Mouse (Mus musculus): ENCODE data around the gene Bcl2l1. TPM values are rescaled to one million over a fixed set of nuclear protein-coding genes. Genes with fewer than 3 reads are reported as not detected.

The Bcl2l1 gene
- total RNA-seq, 2 experiments from 2014 or later = 113 to 116 TPM

DNA sequence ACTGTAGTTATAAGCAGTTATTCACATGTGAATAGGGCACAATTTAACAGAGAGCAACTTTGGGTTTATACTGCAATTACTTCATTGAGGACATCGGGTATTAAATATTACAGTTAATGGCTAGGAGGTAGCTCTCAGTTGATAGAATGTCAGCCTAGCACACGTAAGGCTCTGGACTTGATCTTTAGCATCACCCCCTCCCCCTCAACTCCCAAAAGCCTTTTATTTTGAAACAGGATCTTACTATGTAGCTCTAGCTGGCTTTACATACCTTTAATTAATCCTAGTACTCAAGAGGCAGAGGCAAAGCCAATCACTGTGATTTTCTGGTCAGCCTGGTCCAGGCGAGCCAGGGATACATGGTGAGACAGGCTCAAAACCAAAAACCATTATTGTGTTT is 54.4 kb downstream of the Bcl2l1 start:
- DNase-seq = no peak
- intact Hi-C loops (cut with DNase I) = no loop called here

GRCm38 (mm10) chr2:152776435-152776834 is 55.1 kb downstream of the Bcl2l1 start:
- no peak for DNase-seq
- intact Hi-C loops (cut with DNase I) = no loop called here

GRCm38 (mm10) chr2:152776019-152776418 is 55.5 kb downstream of the Bcl2l1 start:
- intact Hi-C loops (cut with DNase I) = no loop called here
- no peak for DNase-seq

DNA sequence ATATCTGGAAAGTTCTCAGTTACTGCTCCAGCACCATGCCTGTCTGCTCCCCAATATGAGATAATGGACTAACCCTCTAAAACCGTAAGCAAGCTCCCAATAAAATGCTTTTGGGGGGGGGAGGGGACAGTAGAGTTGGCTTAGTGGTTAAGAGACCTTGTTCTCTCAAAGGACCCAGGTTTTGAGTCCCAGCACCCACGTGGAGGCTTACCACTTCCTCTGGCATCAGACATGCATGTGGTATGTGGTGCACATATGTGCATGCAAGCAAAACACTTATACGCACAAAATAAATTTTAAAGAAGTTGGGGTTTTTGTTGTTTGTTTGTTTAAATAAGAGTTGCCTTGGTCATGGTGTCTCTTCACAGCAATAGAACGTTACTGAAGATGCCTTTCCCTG is 56.2 kb downstream of the Bcl2l1 start:
- DNase-seq = no peak
- intact Hi-C loops (cut with DNase I) = no loop called here

GRCm38 (mm10) chr2:152772231-152772630 is 59.3 kb downstream of the Bcl2l1 start:
- intact Hi-C loops (cut with DNase I) = no loop called here
- no peak for DNase-seq

DNA sequence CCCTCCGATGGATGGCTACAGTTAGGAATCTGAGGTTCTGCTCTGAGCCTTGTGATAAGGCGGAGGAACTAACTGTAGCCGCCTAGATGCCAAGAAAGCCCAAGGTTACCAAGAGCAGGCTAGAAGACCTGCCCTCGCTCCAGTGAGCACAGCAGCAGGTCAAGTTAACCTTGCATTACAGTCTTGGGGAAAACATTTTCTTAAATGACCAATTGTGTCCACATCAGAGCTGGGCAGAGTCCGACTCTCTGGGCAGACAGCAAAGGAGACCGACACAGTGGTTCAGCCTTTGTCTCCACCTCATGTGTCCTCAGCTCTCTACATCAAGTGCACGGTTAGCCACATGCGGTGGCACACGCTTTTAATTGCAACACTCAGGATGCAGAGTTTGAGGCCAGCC is 60.0 kb downstream of the Bcl2l1 start:
- intact Hi-C loops (cut with DNase I) = no loop called here
- no peak for DNase-seq

- DNase-seq = no peak
- intact Hi-C loops (cut with DNase I) = loop anchor here (10.0 kb wide), 1 partner anchor 55 kb away; no protein-coding TSS in a partner anchor
Observed at GRCm38 (mm10) chr2:152769677-152770076, 61.9 kb downstream of the Bcl2l1 start.

DNA sequence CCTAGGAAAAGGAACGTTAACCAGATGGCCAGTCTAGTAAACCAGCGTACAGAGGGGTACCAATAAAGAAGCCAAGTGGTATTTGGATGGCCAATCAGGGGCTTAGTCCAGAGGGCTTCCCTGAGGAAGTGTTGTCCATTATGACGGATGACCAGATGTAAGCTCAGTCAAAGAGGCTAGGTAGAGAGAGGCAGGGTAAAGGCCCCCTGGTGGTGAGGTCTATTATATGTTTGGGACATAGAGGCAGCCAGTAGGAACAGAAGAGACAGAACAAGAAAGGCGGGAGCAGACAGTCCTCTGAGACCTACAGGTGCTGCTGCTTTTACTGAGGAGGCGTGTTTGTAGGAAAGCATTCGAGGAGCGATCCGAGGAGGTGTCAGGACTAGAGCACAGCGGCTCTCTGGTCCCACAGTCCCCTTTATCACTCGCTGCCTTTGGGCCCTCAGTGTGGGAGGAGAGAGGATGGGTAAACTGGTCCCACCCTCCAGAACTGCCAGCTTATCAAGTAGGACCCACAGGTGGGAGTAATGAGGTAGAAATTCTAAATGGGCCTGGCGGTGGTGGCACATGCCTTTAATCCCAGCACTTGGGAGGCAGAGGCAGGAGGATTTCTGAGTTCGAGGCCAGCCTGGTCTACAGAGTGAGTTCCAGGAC is 63.8 kb downstream of the Bcl2l1 start:
- intact Hi-C loops (cut with DNase I) = loop anchor here (10.0 kb wide), 1 partner anchor 57 kb away; no protein-coding TSS in a partner anchor
- peak; percentile 32 for DNase-seq

DNA sequence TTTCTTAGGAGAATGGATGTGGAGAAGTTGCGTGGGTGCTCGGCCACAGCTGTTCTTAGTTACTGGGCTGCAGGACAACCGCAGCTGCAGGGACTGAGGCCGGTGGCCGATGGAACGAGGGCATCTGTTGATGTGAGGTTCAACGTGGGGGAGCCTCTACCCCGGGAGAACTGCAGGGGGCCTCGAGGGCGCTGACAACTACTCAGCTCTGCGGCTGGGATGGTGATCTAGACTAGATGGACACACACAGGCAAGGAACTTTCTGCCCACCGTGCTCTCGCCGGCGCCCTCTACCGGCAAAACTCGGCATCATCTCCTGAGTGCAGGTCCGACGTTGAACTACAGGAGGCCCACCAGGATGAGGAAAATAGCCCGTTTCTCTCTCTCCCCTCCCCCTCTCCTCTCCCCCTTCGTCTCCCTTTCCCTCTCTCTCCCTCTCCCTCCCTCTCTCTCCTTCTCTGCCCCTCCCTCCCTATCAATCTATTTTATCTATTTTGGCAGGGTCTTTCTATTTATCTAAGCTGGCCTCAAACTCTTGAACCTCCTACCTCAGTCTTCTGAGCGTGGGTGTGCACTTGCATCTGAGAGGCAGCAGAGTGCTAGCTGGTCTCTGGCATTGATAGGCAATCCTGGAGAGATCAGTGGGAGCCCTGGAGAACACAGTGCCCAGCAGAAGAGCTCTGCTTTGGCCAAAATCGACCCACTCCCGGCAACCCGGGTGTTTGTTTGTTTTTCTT is 65.0 kb downstream of the Bcl2l1 start:
- intact Hi-C loops (cut with DNase I) = loop anchor here (10.0 kb wide), 1 partner anchor 58 kb away; no protein-coding TSS in a partner anchor
- peak; percentile 90 for DNase-seq

DNA sequence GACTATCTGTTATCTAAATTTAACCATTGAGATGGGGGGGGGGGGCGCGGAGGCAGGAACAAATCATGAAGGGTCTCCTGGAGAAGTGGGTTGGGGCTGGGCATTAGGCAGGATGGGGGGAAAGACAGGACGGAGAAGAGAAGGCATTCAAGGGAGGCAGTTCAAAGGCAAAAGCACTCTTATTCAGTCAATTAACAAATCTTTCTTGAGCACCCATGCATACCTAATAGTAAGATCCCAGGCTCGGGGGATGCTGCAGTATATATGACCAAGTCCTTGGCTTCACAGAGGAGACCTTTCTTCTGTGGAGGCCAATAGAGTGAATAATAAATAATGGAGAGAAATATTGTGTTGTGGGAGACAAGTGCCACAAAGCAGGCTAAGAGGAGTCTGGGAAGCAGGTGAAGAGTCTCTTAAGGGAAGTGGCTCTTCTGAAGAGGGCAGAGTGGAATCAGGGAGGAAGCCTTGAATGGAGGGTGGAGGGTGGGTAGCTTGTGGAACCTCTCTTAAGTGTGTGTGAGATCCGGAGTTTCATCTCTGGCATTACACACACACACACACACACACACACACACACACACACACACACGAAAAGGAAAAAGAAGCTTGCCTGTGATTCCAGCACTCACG is 66.4 kb downstream of the Bcl2l1 start:
- intact Hi-C loops (cut with DNase I) = loop anchor here (10.0 kb wide), 1 partner anchor 60 kb away; no protein-coding TSS in a partner anchor
- no peak for DNase-seq

DNA sequence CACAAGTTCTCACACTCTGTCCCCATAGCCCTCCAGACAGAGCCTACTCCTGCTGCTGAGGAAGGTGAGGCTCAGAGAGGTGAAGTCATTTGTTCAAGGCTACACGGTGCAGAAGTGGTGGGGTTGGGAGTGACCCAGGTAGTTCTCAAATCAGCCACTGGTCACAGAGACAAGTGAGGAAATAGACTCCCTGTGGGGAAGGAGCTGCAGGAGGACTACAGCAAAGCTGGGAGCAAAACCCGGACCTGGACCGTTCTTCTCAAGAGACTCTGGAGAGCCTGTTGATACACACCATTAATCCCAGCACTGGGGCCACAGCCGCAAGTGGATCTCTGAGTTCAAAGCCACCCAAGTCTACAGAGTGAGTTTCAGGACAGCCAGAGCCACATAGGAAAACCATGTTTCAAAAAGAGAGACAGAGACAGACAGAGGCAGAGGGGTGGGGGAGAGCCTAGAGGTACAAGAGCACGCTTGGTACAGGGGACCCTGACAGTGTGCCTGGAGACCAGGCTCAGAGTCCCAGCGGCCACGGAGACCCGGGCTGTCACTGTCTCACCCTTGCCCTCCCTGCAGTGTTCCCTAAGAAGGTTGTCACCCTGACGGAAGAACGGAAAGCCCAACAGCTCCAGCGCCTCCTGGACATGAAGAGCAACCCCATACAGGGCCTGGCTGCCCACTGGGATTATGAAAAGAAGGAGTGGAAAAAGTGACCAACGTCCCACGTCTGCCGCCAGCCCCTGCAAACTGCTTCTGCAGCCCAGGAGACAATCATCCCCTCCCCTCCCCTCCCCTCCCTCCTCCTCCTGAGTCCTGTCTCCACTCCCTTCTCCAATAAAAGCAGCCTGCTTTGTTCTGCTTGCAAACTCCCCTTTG is 67.1 kb downstream of the Bcl2l1 start:
- intact Hi-C loops (cut with DNase I) = loop anchor here (10.0 kb wide), 1 partner anchor 60 kb away; no protein-coding TSS in a partner anchor
- DNase-seq = no peak

DNA sequence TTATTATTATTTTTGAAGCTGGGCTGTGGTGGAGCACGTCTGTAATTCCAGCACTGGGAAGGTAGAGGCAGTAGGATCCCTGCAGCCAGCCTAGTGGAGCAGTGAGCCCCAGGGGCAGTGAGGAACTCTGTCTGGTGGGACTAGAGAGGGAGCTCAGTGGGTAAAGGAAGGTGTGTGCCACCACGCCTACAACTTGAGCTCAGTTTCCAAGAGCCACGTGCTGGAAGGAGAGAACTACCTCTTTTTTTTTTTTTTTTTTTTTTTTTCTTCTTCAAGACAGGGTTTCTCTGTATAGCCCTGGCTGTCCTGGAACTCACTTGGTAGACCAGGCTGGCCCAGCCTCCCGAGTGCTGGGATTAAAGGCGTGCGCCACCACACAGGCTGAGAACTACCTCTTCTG is 68.2 kb downstream of the Bcl2l1 start:
- intact Hi-C loops (cut with DNase I) = loop anchor here (10.0 kb wide), 1 partner anchor 61 kb away; no protein-coding TSS in a partner anchor
- DNase-seq = no peak

- no peak for DNase-seq
Observed at GRCm38 (mm10) chr2:152758351-152758750, 73.2 kb downstream of the Bcl2l1 start.

DNA sequence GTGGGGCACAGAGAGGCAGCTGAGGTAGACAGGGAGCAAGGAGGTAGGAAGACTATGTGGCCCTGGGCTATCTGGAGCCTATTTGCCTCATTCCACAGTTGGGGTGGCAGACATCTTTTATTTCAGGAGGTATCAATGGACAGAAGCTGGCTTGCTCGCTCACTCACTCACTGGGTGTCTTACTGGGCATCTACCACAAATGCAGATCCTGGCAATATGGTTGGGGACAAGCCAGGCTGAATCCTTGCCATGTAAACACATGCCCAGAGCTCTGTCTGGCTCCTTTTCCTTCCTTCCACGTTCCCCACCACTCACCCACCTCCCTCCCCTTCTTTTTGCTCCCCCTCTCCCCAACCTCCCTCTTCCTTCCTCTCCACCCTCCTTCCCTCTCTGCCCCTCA is 74.0 kb downstream of the Bcl2l1 start:
- DNase-seq = peak; percentile 63

More at GRCm38 (mm10) chr2:152758351-152758750, 73.2 kb downstream of the Bcl2l1 start:
- intact Hi-C loops (cut with DNase I) = no loop called here

GRCm38 (mm10) chr2:152756474-152757393 is 74.8 kb downstream of the Bcl2l1 start:
- intact Hi-C loops (cut with DNase I) = no loop called here
- DNase-seq = no peak

More for the DNA sequence above, 74.0 kb downstream of the Bcl2l1 start:
- intact Hi-C loops (cut with DNase I) = no loop called here

DNA sequence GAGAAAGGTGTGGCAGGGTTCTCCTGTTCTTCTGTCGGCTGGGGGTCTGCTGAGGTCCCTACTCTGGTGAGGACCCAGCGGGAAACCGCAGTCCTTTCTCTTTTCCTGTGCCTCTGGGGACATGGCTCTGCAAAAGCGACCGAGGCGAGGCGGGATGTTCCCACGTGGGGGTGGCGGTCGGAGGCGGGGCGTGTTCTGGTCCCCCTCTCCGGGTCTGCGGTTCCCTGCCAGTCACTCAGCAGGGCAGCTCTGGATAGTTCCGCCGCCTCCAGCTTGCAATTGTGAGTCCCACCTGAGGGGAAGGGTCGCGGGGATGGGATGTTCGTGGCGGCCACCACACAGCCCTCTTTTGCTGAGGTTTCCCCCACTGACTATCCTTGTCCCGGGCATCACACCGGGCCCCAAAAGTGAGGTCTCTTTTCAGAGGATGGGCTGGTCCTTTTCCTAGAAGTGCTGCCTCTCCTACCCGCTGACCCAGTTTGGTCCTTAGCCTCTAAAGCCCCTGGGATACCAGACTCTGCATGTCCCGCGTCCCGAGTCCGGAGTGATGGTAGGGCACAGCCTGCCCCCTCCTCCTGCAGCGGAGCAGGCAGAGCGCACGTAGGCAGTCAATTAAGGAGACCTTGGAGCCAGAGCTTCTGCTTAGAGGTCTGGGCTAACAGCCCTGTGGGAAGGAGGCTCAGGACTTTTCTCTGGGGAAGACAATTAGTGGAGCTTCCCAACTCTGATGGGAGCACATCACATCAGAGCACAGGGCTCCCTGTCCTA is 77.4 kb downstream of the Bcl2l1 start, which contains the start of gene Cox4i2:
Gene Cox4i2 (plus strand): TSS at position 230 of the 768 bp plus-strand sequence.
- intact Hi-C loops (cut with DNase I) = no loop called here
- DNase-seq = no peak

- peak; percentile 80 for DNase-seq
Observed at GRCm38 (mm10) chr2:152742435-152742834, 89.1 kb downstream of the Bcl2l1 start.

More at GRCm38 (mm10) chr2:152742435-152742834, 89.1 kb downstream of the Bcl2l1 start:
- intact Hi-C loops (cut with DNase I) = no loop called here
